Mouse (Mus musculus) lung, embryonic 15.5 days (tissue): ENCODE results near the gene Timm8a2. TPM values are rescaled to one million over a fixed set of nuclear protein-coding genes. Genes with fewer than 3 reads are reported as not detected.

Experiments used
- ATAC-seq: fragments of 200-750 bp; cut with Nextera tagmentation; 2 replicates; pipeline ENCODE4 v1.8.0; 2017; ENCODE audit warnings: moderate number of reproducible peaks, borderline replicate concordance; ENCODE audit not compliant: low FRiP score, low TSS enrichment; ENCODE audit errors: extremely low read depth
- H3K27ac ChIP-seq: fragments of 300-500 bp; sonication (generic); 2 replicates; pipeline ENCODE4 v1.5.1; 2015; ENCODE audit warnings: moderate library complexity, mild to moderate bottlenecking, inconsistent platforms
- H3K27me3 ChIP-seq: fragments of 300-500 bp; sonication (generic); 2 replicates; pipeline ENCODE4 v1.6.1; 2015; ENCODE audit warnings: inconsistent platforms
- H3K36me3 ChIP-seq: fragments of 300-500 bp; sonication (generic); 2 replicates; pipeline ENCODE4 v1.6.1; 2015; ENCODE audit warnings: inconsistent platforms
- H3K4me1 ChIP-seq: fragments of 300-500 bp; sonication (generic); 2 replicates; pipeline ENCODE4 v1.6.1; 2015; ENCODE audit warnings: inconsistent platforms
- H3K4me2 ChIP-seq: fragments of 300-500 bp; sonication (generic); 2 replicates; pipeline ENCODE4 v1.6.1; 2015; ENCODE audit warnings: inconsistent platforms, mild to moderate bottlenecking, moderate library complexity
- H3K4me3 ChIP-seq: fragments of 300-500 bp; sonication (generic); 2 replicates; pipeline ENCODE4 v1.5.1; 2015; ENCODE audit warnings: mild to moderate bottlenecking, inconsistent platforms
- H3K9ac ChIP-seq: fragments of 300-500 bp; sonication (generic); 2 replicates; pipeline ENCODE4 v1.6.1; 2015; ENCODE audit warnings: inconsistent platforms
- H3K9me3 ChIP-seq: fragments of 300-500 bp; sonication (generic); 2 replicates; pipeline ENCODE4 v1.6.1; 2016; ENCODE audit warnings: inconsistent platforms
- WGBS: fragments of 180-500 bp; shearing (Covaris S2); methylation state at CpG from one replicate; pipeline ENCODE4 v1.1.7; 2015; 5-methylcytosine and 5-hydroxymethylcytosine counted together
- polyA plus RNA-seq: library from polyadenylated mRNA; unstranded; fragments of >200 nt; fragmentation: Nextera tagmentation; extraction: Ambion mirVana; gene quantifications from 2 replicates; pipeline ENCODE4 v1.2.1, GENCODE M21; 2015

Gene Timm8a2
- not detected in 2 replicates for polyA plus RNA-seq

GRCm38 (mm10) chr14:122034451-122034850 lies at the start of gene Timm8a2:
TSS of gene Timm8a2 (plus strand) at chr14:122034674.
- Histone ChIP-seq H3K9me3 (no peaks in the 10 kb centered on the region), H3K27ac (no peak within 1 kb of the TSS), H3K9ac (no peak within 1 kb of the TSS), H3K4me1 (no peaks in the 10 kb centered on the region), H3K36me3 (no peaks in the 10 kb centered on the region), H3K4me2 (no peak within 1 kb of the TSS), H3K27me3 (no peaks in the 10 kb centered on the region), H3K4me3 (no peak within 1 kb of the TSS)
- ATAC-seq: no peak
- 91% methylated on average over 13 of the region's 13 CpGs for WGBS

GRCm38 (mm10) chr14:121985477-121985876 lies 49.0 kb upstream of the Timm8a2 start:
- ATAC-seq: no peak
- H3K9me3 ChIP-seq: no peaks in the 10 kb centered on the region
- WGBS: 70% methylated on average over 3 of the region's 3 CpGs
- peaks cover 11% of the 10 kb centered on the region; the same call in 1 of the 2 replicates for H3K4me1 ChIP-seq
- H3K27ac ChIP-seq: peak overlapping the region; percentile 51
- H3K9ac ChIP-seq: no peak overlapping the region
- no peaks in the 10 kb centered on the region for H3K27me3 ChIP-seq
- H3K4me3 ChIP-seq: no peak overlapping the region
- H3K4me2 ChIP-seq: no peak overlapping the region
- no peaks in the 10 kb centered on the region for H3K36me3 ChIP-seq

DNA sequence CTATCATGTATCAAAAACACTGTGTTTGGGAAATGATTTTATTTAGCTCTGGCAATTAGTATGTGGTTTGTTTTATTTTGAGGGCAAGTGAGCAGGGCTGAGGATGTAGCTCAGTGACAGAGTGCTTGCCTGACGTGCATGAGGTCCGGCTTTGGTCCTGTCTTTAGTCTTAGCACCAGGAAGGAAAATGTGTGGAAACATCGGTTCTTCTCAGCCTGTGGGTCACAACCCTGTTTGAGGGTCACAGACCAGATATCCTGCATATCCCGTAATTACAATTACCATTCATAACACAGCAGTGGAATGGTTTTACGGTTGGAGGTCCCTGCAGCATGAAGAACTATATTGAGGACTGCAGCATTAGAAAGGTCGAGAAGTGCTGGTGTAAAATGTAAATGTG lies 48.4 kb upstream of the Timm8a2 start:
- Histone ChIP-seq H3K4me3 (no peak overlapping the region), H3K9me3 (no peaks in the 10 kb centered on the region), H3K9ac (no peak overlapping the region), H3K4me1 (peaks cover 11% of the 10 kb centered on the region; the same call in 1 of the 2 replicates), H3K27me3 (no peaks in the 10 kb centered on the region), H3K27ac (peak overlapping the region; percentile 43), H3K36me3 (no peaks in the 10 kb centered on the region), H3K4me2 (no peak overlapping the region)
- WGBS: 63% methylated on average over 6 of the region's 6 CpGs
- no peak for ATAC-seq

- Histone ChIP-seq H3K4me3 (no peak overlapping the region), H3K4me2 (no peak overlapping the region), H3K27ac (no peak overlapping the region), H3K36me3 (no peaks in the 10 kb centered on the region), H3K4me1 (peaks cover 11% of the 10 kb centered on the region; the same call in 1 of the 2 replicates), H3K27me3 (no peaks in the 10 kb centered on the region), H3K9ac (no peak overlapping the region), H3K9me3 (no peaks in the 10 kb centered on the region)
- ATAC-seq: no peak
- WGBS: 83% methylated on average over 1 of the region's 1 CpGs
Measured at GRCm38 (mm10) chr14:121987287-121987686, 47.2 kb upstream of the Timm8a2 start.

DNA sequence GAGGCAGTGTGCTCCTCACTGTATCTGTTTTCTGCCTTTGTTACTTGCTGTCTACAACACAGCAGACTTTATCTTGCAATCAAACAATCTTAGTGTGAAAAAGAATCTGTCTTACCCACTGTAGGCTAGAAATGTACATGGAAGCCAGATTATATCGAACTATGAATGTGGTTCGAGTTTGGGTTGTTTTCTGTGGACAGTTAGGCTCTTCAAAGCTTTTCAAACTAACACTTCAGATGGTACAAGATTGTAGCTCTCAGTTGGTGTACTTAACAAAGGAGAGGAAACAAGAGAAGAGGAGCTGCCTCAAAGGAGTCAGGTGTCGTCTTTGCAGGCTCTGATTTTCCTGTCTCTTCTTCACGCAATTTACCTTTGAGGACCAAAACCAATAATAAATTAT lies 46.8 kb upstream of the Timm8a2 start:
- H3K27me3 ChIP-seq: no peaks in the 10 kb centered on the region
- no peaks in the 10 kb centered on the region for H3K9me3 ChIP-seq
- 74% methylated on average over 4 of the region's 4 CpGs for WGBS
- no peak overlapping the region for H3K4me2 ChIP-seq
- ATAC-seq: no peak
- H3K4me3 ChIP-seq: no peak overlapping the region
- no peaks in the 10 kb centered on the region for H3K36me3 ChIP-seq
- no peak overlapping the region for H3K9ac ChIP-seq
- no peak overlapping the region for H3K27ac ChIP-seq
- H3K4me1 ChIP-seq: peaks cover 10% of the 10 kb centered on the region; the same call in 1 of the 2 replicates

DNA sequence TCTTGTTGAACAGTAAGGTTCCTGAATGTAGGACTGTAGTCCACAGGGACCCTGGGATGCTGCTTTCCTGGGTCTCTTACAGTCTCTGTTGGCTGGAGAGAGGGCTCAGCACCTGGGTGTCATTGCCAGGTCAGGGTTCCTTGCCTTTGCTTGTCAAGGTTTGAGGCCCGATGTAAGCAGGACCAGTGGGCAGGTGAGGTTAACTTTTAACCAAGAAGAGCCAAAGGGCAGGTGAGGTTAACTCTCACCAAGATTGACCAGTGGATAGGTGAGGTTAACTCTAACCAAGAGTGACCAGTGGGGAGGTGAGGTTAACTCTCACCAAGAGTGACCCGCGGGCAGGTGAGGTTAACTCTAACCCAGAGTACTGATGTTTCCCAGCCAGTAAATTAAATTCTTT lies 45.1 kb upstream of the Timm8a2 start:
- Histone ChIP-seq H3K9me3 (no peaks in the 10 kb centered on the region), H3K36me3 (no peaks in the 10 kb centered on the region; the same call in 1 of the 2 replicates), H3K27ac (no peak overlapping the region), H3K9ac (no peak overlapping the region), H3K4me2 (no peak overlapping the region), H3K4me3 (no peak overlapping the region), H3K27me3 (no peaks in the 10 kb centered on the region), H3K4me1 (no peaks in the 10 kb centered on the region)
- WGBS: 84% methylated on average over 3 of the region's 3 CpGs
- ATAC-seq: no peak

GRCm38 (mm10) chr14:121989869-121990268 lies 44.6 kb upstream of the Timm8a2 start:
- Histone ChIP-seq H3K4me1 (no peaks in the 10 kb centered on the region), H3K27ac (no peak overlapping the region), H3K9ac (no peak overlapping the region), H3K4me2 (no peak overlapping the region), H3K27me3 (no peaks in the 10 kb centered on the region), H3K4me3 (no peak overlapping the region), H3K36me3 (no peaks in the 10 kb centered on the region; the same call in 1 of the 2 replicates), H3K9me3 (no peaks in the 10 kb centered on the region)
- no peak for ATAC-seq
- 91% methylated on average over 3 of the region's 3 CpGs for WGBS

DNA sequence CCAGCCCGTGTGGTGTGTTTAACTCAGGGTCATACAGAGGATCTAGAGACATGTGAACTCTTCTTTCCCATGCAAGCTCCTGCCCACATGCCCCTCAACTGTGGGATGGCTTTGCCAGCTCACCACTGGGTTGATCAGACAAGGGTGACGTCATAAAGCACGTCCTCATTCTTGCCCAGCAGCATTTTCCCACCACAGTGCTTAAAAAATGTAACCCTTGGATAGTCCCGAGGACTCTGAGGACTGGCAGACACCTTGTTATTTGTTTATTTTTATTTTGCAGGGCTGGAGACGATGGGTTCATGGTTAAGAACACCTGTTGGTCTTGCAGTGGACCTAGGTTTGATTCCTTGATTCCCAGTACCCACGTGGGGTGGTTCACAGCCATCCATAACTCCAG lies 43.6 kb upstream of the Timm8a2 start:
- 82% methylated on average over 6 of the region's 6 CpGs for WGBS
- no peak overlapping the region for H3K4me3 ChIP-seq

GRCm38 (mm10) chr14:121991921-121992320 lies 42.6 kb upstream of the Timm8a2 start:
- no peak overlapping the region for H3K27ac ChIP-seq

More for the DNA sequence above, 43.6 kb upstream of the Timm8a2 start:
- peaks cover 2% of the 10 kb centered on the region; the same call in 1 of the 2 replicates for H3K36me3 ChIP-seq
- H3K27ac ChIP-seq: no peak overlapping the region
- H3K9ac ChIP-seq: no peak overlapping the region
- H3K4me2 ChIP-seq: no peak overlapping the region
- no peaks in the 10 kb centered on the region for H3K4me1 ChIP-seq
- H3K27me3 ChIP-seq: no peaks in the 10 kb centered on the region
- no peak for ATAC-seq
- no peaks in the 10 kb centered on the region for H3K9me3 ChIP-seq

DNA sequence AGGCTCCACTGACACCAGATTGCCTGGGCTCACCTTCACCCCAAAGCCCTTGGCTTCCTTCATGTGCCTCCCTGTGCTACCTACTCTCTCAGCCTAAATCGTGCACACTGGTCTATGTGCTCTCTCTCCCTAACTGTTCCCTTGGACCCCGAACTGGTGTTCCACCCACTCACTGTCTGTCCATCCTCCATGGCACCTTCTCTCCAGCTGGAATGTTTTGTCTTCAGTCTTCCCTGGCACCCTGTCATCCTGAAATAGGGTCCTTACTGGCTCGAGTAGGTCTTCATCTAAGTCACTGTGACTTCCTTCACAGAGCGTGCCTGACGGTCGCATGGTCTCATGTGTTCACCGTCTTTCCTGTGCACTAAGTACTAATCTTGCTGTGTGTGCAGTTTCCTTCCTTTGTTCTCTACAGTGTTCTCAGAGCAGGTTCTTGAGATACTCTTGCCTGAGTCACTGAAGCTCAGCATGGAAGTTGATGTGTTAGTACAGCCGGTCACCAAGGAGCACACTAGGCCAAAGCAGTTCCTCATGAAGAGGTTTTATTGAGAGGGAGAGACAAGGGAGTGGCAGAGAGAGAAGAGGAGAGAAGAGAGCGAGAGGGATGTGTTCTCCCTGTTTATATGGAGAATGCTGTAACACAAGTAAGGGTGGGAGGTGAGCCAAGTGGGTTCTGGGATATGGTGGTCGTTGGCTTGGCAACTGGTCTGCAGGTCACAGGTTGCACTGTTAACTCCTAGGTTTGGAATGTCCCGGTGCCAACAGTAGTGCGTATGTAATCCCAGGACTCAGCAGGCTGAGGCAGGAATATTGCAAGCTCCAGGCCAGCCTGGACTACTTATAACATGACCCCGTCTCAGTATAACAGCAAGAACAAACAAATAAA lies 41.8 kb upstream of the Timm8a2 start:
- Histone ChIP-seq H3K36me3 (peaks cover 2% of the 10 kb centered on the region; the same call in 1 of the 2 replicates), H3K4me3 (no peak overlapping the region), H3K27ac (no peak overlapping the region), H3K9ac (no peak overlapping the region), H3K9me3 (no peaks in the 10 kb centered on the region), H3K4me1 (peaks cover 6% of the 10 kb centered on the region; the same call in 1 of the 2 replicates), H3K4me2 (no peak overlapping the region), H3K27me3 (no peaks in the 10 kb centered on the region)
- WGBS: 81% methylated on average over 13 of the region's 13 CpGs
- ATAC-seq: 0 out of 2 replicates have a peak, but pooled peaks have one; percentile 29

More at GRCm38 (mm10) chr14:121991921-121992320, 42.6 kb upstream of the Timm8a2 start:
- no peak for ATAC-seq
- no peak overlapping the region for H3K4me2 ChIP-seq
- peaks cover 4% of the 10 kb centered on the region; the same call in 1 of the 2 replicates for H3K4me1 ChIP-seq
- no peak overlapping the region for H3K9ac ChIP-seq
- no peaks in the 10 kb centered on the region for H3K9me3 ChIP-seq
- peaks cover 2% of the 10 kb centered on the region; the same call in 1 of the 2 replicates for H3K36me3 ChIP-seq
- H3K27me3 ChIP-seq: no peaks in the 10 kb centered on the region
- no peak overlapping the region for H3K4me3 ChIP-seq

DNA sequence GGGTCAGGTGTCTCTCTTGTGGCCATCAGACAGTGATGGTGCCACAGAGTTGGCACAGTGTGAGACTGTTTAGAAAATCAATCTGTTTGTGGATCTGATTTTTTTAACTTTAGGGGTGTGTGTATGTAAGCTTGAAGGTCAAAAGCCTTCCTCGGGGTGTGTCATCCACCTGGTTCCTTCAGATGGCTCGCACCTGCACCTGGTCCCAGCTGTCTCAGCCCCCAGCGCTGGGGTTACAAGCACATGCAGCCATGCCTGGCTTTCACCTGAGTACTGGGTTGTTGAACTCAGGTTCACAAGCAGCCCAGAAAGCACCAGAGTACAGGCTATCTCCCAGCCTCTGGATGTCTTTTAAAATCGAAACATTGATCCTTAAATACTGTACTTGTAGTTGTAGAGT lies 40.9 kb upstream of the Timm8a2 start:
- Histone ChIP-seq H3K4me1 (peaks cover 6% of the 10 kb centered on the region; the same call in 1 of the 2 replicates), H3K4me2 (no peak overlapping the region), H3K4me3 (no peak overlapping the region), H3K36me3 (peaks cover 2% of the 10 kb centered on the region; the same call in 1 of the 2 replicates), H3K27me3 (no peaks in the 10 kb centered on the region), H3K9me3 (no peaks in the 10 kb centered on the region), H3K9ac (no peak overlapping the region), H3K27ac (no peak overlapping the region)
- ATAC-seq: no peak
- 83% methylated on average over 4 of the region's 4 CpGs for WGBS

- Histone ChIP-seq H3K9ac (no peak overlapping the region), H3K27ac (no peak overlapping the region), H3K4me3 (no peak overlapping the region), H3K4me2 (no peak overlapping the region), H3K27me3 (no peaks in the 10 kb centered on the region), H3K36me3 (peaks cover 2% of the 10 kb centered on the region; the same call in 1 of the 2 replicates), H3K4me1 (peaks cover 6% of the 10 kb centered on the region; the same call in 1 of the 2 replicates), H3K9me3 (no peaks in the 10 kb centered on the region)
- no peak for ATAC-seq
- 91% methylated on average over 17 of the region's 17 CpGs for WGBS
Measured at GRCm38 (mm10) chr14:121994171-121994700, 40.2 kb upstream of the Timm8a2 start.
